Mouse (Mus musculus) Patski (cell line): Measurements from ENCODE around the gene Ankrd44. TPM values are rescaled to one million over a fixed set of nuclear protein-coding genes. Genes with fewer than 3 reads are reported as not detected.

Experiments used
- ATAC-seq: fragments of 100-300 bp; one replicate; pipeline ENCODE4 v1.8.0; 2021
- CTCF ChIA-PET: fragments of 350-600 bp; sonication (Branson Sonifier 250); formaldehyde crosslinking; loops from one replicate; lab custom pipeline; 2022; ENCODE audit warnings: inconsistent platforms; lab: Charles Lee
- POLR2A ChIA-PET: fragments of 350-600 bp; sonication (Branson Sonifier 250); formaldehyde crosslinking; loops from one replicate; lab custom pipeline; 2022; ENCODE audit warnings: antibody characterized with exemption, inconsistent platforms; lab: Charles Lee
- DNase-seq: peaks from one replicate; pipeline ENCODE4 v3.0.0-alpha.2; 2011; ENCODE audit warnings: low read depth, low spot score
- H3K27me3 ChIP-seq: fragments of 371-371 bp; one replicate; pipeline ENCODE4 v1.5.1; 2021
- CTCF ChIP-seq: fragments of 100-300 bp; IDR thresholded peaks from one replicate; pipeline ENCODE4 v1.5.1; 2021
- in situ Hi-C: fragments of 300-500 bp; cut with MboI; formaldehyde crosslinking; loops from 3 replicates; pipeline ENCODE4 v1.11.1; 2018; ENCODE audit warnings: low pct_unique_long_range_greater_than_20kb, mixed read lengths
- polyA plus RNA-seq: library from polyadenylated mRNA; unstranded; gene quantifications from one replicate; pipeline ENCODE4 v1.2.3, GENCODE M21; 2021

Gene Ankrd44
- polyA plus RNA-seq, 1 experiment from 2014 or later: 31.2 TPM

DNA sequence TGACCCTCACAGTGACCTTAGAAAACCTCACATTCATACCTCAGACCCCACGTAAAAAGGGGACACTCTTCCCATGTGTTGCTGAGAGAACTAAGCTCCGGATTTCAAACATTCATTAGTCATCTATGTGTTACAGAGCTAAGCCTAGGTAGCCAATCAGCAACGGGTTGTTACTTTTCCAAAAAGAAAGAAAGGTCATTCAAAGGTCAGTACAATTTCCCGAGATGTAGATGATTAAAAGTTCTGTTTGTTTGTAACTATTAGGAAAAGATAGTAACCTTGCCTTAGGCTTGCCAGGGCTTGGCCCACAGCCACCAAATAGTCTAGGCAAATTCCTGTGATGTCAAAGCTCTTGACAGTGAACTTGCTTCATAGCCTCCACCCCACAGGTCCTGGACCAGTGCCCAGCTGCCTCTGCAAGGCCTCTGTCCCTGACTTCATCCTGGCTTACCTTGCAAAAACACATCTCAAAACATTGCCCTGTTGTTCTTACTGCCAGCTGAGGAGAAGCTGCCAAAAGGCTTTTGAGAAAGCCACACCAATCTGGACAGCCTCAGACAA, 99.7 kb downstream of the Ankrd44 start:
- no peak for TF ChIP-seq CTCF
- in situ Hi-C loops: loop anchor here (5.0 kb wide), 1 partner anchor 159 kb away; no protein-coding TSS in a partner anchor
- no peaks in the 10 kb centered on the region for H3K27me3 ChIP-seq
- ChIA-PET POLR2A (no interaction called here), CTCF (interaction anchor here (0.8 kb wide), 1 partner anchor 115 kb away, joined by 3 read pairs; no protein-coding TSS in a partner anchor)
- peak; percentile 74 for ATAC-seq
- DNase-seq: peak; percentile 99

DNA sequence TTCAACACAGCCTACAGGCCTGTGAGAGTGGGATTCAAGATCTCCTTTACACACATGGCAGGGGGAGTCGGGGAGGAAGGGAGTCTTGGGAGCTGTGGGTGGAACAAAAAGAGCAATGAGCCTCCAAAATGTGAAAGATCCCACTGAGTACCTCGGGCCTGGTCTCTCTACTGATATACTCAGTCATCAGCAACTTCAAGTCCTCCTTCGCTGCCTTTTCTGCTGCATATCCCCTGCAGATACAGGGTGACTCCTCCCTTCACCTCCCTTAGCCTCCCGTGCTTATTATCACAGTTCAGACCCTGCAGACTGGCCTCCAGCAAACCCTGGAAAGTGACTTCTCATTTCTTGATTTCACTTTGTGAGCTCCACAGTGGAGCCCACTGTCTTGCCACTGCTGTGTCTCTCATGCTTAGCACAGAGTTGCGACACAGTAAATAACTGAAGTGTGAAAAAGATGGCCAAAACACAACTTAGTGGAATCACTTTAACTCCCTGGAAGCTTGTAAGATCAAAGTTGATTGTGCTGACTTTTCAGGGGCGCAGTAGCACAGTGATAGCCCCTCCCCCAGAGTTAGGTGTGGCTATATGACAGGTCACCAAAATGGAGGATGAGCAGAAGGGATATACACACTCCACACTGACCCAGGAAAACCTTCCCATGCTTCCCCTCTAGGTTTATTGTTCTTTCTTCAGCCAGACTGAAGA, 100.3 kb downstream of the Ankrd44 start:
- DNase-seq: no peak
- in situ Hi-C loops: loop anchor here (5.0 kb wide), 1 partner anchor 159 kb away; no protein-coding TSS in a partner anchor
- no peaks in the 10 kb centered on the region for H3K27me3 ChIP-seq
- POLR2A ChIA-PET: no interaction called here
- CTCF ChIA-PET: interaction anchor here (0.8 kb wide), 1 partner anchor 115 kb away, joined by 3 read pairs; no protein-coding TSS in a partner anchor
- ATAC-seq: peak; percentile 15
- no peak for TF ChIP-seq CTCF

DNA sequence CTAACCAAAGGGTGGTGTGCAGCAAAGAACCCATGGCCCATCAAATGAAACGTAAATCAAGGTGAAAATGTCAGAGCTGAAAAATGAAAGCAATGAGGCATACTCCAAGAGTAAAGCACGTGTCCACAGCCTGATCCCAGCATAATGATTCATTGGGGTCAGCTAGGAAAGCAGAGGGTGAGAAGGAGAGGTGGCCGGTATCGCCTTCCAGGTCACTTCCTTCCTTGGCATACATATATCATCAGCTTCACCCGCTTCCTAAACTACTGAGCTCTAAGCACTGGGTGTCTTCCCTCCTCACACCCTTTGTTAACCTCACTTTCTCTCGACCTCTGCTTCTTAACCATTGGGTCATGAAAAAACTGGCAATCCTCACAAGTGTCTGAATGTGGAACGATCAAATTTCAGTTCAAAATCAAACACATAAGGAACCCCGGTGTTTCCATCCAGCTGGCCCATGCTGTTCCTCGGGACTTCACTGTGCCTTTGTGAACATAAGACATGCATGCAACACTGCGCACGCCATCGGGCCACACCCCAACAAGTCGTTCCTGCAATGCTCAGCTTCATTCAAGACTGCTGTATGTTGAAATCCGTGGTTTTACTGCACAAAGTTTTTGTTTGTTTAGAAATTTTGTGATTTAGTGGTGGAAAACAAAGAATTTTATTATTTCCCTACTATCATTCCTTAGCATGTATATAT, 101.9 kb downstream of the Ankrd44 start:
- TF ChIP-seq CTCF: no peak
- in situ Hi-C loops: no loop called here
- POLR2A ChIA-PET: no interaction called here

DNA sequence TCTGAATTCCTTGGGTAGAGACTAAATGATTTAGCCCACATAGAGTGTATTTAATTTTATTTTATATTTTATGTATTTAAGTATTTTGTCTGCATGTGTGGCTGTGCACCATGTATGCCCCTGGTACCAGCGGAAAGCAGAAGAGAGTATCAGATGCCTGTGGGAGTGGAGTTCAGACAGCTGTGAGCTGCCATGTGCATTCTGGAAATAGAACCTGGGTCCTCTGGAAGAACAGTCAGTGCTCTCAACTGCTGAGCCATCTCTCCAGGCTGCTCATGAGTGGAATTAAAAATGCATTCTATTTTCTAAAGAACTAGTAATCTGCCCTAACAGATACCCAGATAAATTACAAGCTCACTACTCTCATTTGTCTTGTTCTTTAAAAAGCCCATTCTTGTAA, 104.4 kb downstream of the Ankrd44 start:
- H3K27me3 ChIP-seq: no peaks in the 10 kb centered on the region
- ATAC-seq (no peak), DNase-seq (no peak)
- in situ Hi-C loops: no loop called here
- TF ChIP-seq CTCF: no peak
- POLR2A ChIA-PET: no interaction called here
- CTCF ChIA-PET: no interaction called here

More for the DNA sequence above, 101.9 kb downstream of the Ankrd44 start:
- ATAC-seq (no peak), DNase-seq (no peak)
- CTCF ChIA-PET: no interaction called here
- no peaks in the 10 kb centered on the region for H3K27me3 ChIP-seq

DNA sequence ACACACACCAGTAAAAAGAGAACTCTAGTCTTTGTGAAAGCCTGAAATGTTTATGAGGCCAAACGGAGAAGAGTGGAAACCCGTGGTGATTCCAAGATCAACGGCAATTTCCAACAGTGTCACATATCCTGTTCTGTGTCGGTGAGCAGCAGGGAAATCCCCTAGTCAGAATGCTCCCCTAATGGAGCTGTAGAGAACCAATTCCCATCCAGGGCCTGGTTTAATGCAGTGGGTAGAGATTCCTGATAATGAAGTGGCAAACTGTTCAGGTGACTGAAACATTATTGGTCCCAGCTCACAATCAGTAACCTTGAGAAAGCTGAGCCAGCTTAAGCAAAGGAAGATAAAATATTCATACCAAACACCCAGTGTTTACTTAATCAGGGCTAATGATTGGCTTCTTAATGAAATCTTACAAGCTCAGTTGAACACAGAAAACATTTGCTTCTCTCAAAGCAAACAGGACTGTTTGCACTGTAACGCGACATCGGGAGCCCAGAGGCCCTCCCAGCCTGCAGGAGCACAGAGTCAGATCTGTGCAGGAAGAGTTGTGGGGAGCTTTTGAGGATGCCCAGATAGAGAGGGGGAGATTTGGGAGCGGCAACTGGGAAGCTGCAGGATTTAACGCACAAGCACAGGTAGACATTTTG, 110.9 kb downstream of the Ankrd44 start:
- no peak for ATAC-seq

DNA sequence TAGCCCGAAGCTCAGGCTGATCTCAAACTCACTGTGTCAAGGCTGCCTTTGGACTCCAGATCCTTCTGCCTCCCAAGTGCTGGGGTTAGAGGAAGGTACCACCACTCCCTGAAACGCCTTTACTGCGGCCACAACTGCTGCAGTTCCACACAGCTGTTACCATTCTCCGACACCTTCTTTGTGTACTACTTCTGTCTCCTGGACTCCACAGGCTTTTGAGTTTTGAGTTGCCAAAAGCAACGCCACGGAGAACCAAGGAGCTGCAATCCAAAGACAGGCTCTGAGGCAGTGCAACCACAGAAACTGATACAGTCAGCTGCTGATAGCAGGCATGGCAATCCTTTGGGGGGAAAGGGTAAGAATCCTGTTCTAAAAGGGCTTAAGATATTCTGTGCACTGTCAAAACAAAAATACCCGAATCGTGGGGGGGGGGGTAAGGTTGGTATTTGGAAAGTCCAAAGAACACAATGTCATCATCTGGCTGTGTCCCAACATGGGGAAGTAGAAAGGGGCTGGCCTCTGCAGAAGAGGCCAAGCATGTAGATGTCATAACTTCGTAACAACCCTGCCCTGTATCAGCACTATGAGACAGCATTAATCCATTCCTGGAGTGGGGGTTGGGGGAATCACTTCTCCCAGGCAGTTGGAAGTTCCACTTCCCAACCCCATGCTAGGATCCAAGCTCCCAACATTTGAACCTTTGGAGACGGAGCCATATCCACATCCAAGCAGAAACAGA, 116.2 kb downstream of the Ankrd44 start:
- ATAC-seq (no peak), DNase-seq (no peak)
- POLR2A ChIA-PET: no interaction called here
- in situ Hi-C loops: no loop called here
- CTCF ChIA-PET: interaction anchor here (0.7 to 1.4 kb wide), 4 partner anchors 15 to 265 kb away, joined by 3 read pairs; no protein-coding TSS in a partner anchor
- no peak for TF ChIP-seq CTCF
- H3K27me3 ChIP-seq: no peaks in the 10 kb centered on the region

More for the DNA sequence above, 110.9 kb downstream of the Ankrd44 start:
- DNase-seq: no peak
- POLR2A ChIA-PET: no interaction called here
- no peaks in the 10 kb centered on the region for H3K27me3 ChIP-seq
- TF ChIP-seq CTCF: no peak
- CTCF ChIA-PET: interaction anchor here (1.4 kb wide), 1 partner anchor 10 kb away, joined by 7 read pairs; no protein-coding TSS in a partner anchor
- in situ Hi-C loops: no loop called here

DNA sequence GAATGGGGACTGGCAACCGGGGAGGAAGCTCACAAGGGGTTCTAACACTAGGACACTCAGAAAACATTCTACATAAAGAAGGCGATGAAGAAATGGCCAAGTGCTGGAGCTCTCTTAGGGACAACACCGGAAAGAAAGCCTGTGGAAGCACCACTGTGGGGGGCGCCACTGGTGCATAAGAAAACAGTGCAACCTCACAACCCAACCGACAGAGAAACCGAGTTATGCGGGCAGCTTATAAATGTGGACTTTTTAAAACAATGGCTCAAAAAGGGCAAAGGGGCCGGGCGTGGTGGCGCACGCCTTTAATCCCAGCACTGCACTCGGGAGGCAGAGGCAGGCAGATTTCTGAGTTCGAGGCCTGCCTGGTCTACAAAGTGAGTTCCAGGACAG, 117.1 kb downstream of the Ankrd44 start:
- no peak for ATAC-seq
- ChIA-PET POLR2A (no interaction called here), CTCF (interaction anchor here (1.4 kb wide), 1 partner anchor 21 kb away, joined by 3 read pairs; no protein-coding TSS in a partner anchor)
- no peak for DNase-seq
- in situ Hi-C loops: no loop called here
- TF ChIP-seq CTCF: no peak
- H3K27me3 ChIP-seq: no peaks in the 10 kb centered on the region

DNA sequence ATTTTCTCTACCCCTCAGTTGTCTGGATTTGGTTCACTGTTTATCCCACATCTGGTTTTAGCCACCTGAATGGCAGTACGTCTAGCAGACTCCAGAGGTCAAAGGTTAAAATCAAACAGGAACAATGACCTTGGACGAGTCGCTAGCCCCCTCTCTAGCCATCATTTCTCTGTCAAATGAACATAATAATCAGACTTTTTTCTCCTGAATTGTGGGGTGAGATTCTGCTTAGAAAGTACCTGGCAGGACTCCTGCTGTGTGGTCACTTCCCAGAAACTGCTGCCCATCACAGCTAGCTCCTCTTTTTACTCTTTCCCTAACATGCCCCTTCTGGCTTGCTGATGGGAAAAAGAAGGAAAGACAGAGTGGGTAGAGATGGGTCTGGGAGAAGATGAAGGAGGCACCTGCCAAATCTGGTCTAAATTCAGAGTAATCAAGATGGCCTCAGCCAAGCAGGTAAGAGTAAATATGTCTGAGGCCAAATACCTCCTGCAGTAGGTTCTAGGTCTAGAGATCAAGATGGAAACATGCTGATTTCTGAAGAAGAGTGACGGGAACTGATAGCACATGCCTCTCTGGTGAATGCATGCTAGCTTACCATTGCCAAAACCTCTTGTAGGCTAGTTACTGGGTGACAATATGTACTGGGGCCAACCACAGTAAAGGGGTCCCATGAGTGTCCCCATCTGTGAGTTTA, 117.6 kb downstream of the Ankrd44 start:
- ChIA-PET POLR2A (no interaction called here), CTCF (interaction anchor here (1.4 kb wide), 1 partner anchor 22 kb away, joined by 3 read pairs; no protein-coding TSS in a partner anchor)
- DNase-seq (no peak), ATAC-seq (no peak)
- TF ChIP-seq CTCF: no peak
- in situ Hi-C loops: no loop called here
- H3K27me3 ChIP-seq: no peaks in the 10 kb centered on the region

DNA sequence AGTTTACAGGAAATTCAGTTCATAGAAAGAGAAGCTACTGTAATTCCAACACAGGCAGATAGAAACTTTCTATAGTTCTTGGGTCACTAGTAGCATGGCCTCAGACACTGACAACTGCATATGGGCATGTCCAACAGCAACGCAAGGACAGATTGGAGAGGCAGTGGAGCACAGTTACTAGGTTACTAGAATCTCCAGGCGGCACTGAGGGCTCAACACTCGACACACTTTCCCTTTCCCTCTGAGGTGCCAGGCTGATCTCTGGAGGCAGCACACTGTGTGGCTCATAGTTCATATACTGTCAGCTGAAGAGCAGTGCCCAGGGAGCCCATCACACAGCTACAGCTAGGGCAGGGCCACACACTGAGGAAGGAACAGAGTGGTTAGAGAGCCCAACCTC, 118.4 kb downstream of the Ankrd44 start:
- no peaks in the 10 kb centered on the region for H3K27me3 ChIP-seq
- no peak for ATAC-seq
- in situ Hi-C loops: no loop called here
- ChIA-PET CTCF (no interaction called here), POLR2A (no interaction called here)
- TF ChIP-seq CTCF: no peak
- DNase-seq: no peak
